Mouse (Mus musculus): ENCODE measurements around the gene Vcl.

Gene Vcl

DNA sequence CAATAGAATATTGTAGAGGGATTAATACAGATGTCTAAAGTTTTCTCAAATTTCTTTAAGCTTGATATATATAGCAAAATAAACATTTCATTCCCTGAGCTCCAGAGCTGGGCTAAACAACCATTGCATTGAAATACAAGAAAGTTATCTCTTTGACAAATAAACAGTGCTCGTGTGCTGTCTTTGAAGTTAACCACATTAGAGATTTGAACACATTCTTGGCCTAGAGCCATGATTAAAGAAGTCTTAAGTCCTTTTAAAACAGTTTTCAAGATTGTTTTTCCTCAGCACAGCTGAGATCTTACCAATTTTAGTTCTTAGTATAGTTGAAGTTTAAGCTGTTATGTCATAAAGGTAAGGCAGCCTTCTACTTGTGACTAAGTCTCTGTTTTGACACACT is 135.1 kb downstream of the Vcl start:
- DNase-seq (ENCODE audit: low read depth, low spot score): no peak

DNA sequence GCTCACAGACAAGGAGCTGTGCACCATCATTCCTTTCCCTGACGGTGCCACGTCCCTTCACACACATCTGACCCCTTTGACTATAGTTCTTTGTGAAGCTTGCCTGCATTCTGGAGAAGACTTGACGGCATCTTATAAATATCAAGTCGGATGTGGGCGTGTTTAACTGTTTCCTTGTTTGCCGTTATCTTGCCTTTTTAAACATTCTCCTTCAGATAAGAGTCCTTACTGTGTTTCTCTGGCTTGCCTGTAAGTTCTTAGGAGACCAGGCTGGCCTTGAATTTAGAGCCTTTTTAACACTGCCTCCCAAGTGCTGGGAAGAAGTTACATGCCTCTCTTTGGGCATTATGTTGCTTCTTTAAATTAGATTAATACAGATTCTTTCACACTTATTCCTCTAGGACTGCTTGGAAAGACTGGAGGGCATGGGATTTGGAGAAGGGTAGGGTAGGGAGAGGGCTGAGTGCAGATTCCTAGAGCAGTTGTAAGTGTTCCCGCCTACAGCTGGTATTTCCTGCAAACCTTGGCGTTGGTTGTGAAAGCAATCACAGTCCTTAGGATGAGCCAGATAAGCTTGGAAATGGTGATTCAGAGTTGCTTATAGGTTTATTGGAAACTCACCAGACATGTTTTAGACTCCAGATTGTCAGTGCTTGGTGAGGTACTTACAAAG is 136.4 kb downstream of the Vcl start:
- no peak for DNase-seq (ENCODE audit: low read depth, low spot score)

DNA sequence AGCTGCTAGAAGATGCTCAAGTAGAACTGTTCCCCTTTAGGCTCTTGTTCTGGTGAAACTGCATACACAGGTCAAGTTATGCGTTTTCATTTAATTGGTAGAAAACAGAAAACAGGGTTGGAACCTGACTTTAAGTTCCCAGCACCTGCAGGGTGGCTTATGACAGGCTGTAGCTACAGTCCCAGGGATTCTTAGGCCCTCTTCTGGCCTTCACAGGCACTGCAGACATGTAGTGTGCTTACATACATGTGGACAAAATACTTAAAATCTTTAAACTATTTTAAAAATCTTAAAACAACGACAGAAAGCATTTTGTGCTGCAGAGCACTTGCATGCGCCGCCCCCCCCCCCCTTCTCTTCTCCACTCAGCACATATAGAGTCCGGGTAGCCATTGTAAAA is 140.4 kb downstream of the Vcl start:
- no peak for DNase-seq (ENCODE audit: low read depth, low spot score)

DNA sequence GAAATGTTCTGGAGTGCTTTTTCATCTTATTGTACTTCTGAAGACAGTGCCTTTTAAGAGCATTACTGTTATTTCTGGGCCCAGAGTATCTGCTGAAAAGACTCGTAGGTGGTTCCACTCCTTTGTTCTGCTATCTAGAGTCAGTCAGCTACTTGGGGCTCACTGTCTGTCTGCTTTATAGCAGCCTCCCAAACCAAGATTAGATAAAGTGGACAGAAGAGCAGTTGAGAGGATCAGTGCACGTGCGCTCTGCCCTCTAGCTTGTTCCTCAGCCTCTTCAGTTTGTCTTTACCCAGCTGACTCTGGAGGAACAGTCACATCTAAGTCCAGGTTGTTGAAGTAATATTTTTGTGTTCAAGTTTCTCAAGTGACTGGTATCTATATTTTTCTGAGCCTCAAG is 144.8 kb downstream of the Vcl start:
- no peak for DNase-seq (ENCODE audit: low read depth, low spot score)

DNA sequence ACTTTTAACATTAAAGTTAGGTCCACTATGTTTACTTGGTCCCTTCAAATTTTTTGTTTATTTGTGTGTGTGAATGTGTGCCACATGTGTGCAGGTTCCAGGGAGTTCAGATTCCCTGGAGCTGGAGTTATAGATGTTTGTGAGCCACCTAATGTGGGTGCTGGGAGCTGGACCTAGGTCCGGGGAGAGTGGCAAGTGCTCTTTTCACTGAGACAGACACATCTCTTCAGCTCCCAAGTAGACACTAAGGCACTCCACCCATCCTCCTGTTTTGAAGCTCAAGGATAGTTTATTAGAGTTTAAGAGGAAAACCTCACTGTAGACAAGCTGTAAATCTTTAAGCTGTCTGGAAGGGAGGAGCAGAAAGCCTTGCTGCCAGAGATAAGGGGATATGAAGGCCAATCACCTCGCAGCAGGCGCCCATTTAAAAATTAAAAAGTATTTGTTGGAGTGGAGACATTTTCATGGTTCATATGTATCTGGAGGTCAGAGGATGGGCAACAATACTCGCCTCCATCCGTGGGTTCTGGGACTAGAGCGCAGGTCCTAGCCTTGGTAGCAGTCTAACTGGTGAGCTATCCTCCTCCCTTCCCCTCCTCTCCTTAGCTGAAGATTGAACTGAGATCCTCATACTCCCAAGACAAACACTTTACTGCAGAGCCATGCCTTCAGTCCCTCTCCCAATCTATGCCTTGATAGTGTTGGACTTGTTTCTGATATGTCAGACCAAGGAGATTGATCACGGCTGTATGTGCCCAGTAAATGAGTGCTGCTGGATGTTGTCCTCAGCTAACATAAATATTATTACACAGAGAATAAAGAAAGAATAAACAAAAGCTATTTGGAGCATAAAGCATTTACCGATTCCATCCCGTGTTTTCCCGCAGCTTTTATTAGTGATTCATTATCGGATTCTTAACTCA is 145.5 kb downstream of the Vcl start:
- no peak for DNase-seq (ENCODE audit: low read depth, low spot score)

DNA sequence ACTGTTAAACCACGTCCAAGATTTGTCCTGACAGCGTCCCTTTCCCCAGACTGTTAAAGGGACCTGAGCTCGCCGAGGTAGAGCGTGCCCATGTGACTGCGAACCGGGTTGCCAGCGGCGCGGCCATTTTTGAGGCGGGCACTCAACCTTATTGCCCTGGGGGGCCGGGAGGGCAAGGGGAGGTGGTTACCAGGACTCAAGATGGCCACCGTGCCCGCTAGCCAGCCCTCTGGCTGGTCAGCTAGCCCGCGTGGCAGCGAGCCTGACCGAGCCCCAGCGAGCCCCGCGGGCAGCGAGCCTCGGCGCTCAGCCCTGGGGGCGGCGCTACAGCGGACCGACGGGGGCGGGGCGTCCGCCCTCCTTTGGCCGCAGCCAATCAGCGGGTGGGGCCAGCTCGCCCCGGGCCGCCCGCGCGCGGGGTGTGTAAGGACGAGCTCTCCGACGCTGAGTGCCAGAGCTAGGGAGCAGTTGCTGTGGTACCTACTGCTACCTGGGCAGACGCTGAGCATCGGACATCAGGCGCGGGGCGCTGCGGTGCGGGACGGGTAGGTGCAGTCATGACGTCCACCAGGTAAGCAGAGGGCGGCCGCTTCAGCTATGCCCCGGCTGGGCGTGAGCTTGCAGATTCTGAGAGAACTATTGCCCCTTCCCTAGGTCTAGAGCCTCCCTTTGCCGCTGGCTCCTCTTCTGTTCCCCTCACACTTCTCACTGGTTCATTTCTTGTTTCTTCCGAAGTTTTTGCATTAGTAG is 146.7 kb downstream of the Vcl start:
- DNase-seq (ENCODE audit: low read depth, low spot score): peak; percentile 67

DNA sequence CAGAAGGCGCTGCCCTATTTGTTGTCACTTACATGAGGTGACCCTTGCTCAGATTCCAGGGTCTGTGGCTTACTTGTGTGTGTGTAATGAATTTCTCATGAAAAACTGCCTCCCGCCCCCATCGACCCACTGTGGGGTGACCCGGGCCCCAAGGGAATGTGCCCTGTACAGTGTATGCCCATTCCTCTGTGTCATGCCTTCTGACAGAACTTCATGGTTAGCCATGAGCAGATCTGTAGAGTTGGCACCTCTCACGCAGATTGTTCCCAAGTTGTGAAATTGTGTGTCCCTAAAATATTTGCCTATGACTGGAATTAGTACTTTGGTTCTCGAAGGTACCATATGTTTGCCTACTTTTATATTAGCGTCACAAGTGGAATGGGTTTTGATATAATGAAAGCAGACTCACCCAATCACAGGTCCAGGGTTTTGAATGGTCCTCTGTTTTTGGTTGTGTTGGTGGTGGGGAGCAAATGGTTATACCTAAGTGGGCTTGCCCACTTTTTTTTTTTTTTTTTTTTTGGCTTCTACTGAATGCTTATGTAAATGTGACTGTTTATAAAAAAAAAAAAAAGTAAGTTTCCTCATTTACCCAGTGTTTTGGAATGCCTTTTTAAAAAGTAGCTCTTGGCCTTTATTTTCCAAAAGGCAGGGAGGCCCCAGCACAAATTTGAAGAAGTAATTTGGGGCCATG is 147.4 kb downstream of the Vcl start:
- no peak for DNase-seq (ENCODE audit: low read depth, low spot score)

DNA sequence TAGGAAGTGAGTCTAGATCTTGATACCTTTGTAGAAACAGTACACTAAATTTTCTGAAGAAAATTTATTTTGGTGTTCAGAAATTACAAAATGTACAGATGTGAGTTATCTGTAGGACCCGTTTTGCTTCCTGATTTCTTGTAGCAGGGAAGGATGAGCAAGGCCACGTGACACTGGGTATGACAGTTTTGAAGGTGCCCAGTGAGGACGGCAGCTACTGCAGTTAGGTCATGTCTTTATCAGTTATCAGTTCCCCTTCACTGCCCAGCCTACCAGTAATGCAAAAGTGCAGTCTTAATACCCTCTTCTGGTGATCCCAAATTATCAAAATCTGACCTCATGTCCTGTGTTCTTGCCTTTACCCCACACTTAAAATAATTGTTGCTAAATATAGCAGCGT is 148.7 kb downstream of the Vcl start:
- DNase-seq (ENCODE audit: low read depth, low spot score): no peak

DNA sequence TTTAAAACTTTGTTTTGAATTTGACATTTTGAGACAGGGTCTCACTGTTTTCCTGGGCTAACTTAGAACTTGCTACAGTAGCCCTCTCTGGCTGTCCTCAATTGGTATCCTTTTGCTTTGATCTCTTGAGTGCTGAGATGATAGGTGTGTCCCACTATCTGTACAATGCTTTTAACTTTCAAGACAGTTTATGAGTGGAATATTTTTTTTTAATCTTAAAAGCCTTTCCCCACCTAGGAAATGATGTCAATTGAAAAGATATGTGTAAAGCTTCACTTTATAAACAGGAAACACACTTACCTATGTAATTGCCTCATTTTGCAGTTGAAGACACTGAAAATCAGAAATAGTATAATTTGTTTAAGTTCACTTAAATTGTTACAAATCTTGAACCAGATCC is 149.3 kb downstream of the Vcl start:
- no peak for DNase-seq (ENCODE audit: low read depth, low spot score)

DNA sequence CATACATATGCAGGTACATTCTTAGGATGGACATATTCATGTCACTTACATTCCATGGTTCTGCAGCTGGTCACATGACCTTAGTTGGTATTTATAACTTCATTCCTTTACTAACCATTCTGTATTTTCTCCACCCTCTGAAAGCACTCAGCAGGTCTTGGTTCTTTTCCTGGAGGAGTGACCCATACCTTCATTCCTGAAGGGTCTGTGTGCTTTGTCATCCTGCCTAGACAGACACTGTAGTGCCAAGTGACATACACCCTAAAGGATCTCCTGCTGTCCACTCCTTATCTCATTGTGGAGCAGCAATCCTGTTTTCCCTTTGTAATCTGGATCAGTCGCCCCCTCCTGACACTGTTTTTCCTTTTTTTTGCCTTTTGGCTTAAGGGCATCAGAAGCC is 153.6 kb downstream of the Vcl start:
- no peak for DNase-seq (ENCODE audit: low read depth, low spot score)
